Mouse (Mus musculus) heart, postnatal 14 days (tissue): Measurements from ENCODE around the gene Ehf. TPM values are rescaled to one million over a fixed set of nuclear protein-coding genes. Genes with fewer than 3 reads are reported as not detected.

Source experiments
- DNase-seq, 2 experiments: peaks; one replicate each; pipeline ENCODE4 v3.0.0; 2021 to 2022
- intact Hi-C: fragments of 180-260 bp; cut with DNase I; formaldehyde crosslinking; loops from one replicate; pipeline ENCODE4 v1.15.1; 2025
- long read RNA-seq, 2 experiments: library from polyadenylated mRNA; stranded (forward); transcript quantifications; one replicate each; pipeline ENCODE4 v2.0.0; 2021
- total RNA-seq, 2 experiments: library from RNA; stranded (reverse); gene quantifications; 2 replicates each; pipeline ENCODE4 v1.2.3; 2021

Gene Ehf
- total RNA-seq: under 1 TPM; 0.20 to 0.41 TPM
- long read RNA-seq, experiment 1: 0 reads
- long read RNA-seq, experiment 2: 0 reads

DNA sequence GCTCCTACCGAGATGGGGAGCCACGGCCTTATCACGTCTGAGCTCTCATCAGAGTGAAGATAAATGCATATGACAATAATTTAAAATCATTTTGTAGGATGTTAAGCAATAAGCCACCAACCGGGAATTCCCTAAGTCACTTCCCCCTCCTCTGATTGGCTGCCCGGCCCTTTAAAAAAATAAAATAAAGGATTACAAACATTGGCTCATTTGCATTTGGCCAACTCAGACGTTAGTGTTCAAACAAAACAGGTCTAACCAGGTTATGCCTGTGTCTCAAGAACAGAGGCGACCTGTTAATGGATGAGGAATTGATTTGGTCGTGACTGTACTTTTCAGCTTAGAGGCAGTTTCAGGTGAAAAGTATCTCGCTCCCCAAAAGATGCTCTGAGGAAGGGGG, at the start of gene Ehf:
Gene Ehf, minus strand, starts transcription at position 147 of the 400 bp plus-strand sequence.
- intact Hi-C loops: no loop called here
- no peak for DNase-seq

- peak; percentile 26 to 58 for DNase-seq
Measured at GRCm38 (mm10) chr2:103347417-103347891, 44.4 kb upstream of the Ehf start.

GRCm38 (mm10) chr2:103346751-103347289, 43.7 kb upstream of the Ehf start:
- intact Hi-C loops: loop anchor here (1.0 to 10.0 kb wide), 2 partner anchors 261 to 662 kb away; no protein-coding TSS in a partner anchor

More at GRCm38 (mm10) chr2:103347417-103347891, 44.4 kb upstream of the Ehf start:
- intact Hi-C loops: loop anchor here (1.0 to 10.0 kb wide), 2 partner anchors 261 to 663 kb away; no protein-coding TSS in a partner anchor

DNA sequence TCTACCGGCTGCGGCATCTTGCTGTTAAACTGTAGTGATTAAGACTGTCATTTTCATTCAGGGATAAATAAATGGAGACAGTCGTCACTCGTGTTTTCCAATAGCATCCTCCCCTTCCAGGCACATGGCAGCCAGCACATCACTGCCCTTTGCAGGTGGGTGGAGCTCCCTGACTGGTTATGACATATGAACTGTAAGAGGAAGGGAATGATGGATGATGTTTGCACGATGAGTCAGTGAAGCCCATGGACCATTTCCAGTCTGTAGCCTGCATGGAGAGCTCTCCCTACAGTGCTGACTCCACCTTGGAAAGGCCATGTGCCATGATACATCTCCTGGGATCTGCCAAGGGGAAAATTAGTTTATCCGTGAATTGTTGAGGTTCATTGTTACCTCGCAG, 40.5 kb upstream of the Ehf start:
- intact Hi-C loops: loop anchor here (10.0 kb wide), 1 partner anchor 659 kb away; no protein-coding TSS in a partner anchor
- peak in 1 of 2 experiments; percentile 5 for DNase-seq

More at GRCm38 (mm10) chr2:103346751-103347289, 43.7 kb upstream of the Ehf start:
- DNase-seq: no peak

GRCm38 (mm10) chr2:103342123-103342522, 39.0 kb upstream of the Ehf start:
- no peak for DNase-seq
- intact Hi-C loops: loop anchor here (10.0 kb wide), 1 partner anchor 657 kb away; no protein-coding TSS in a partner anchor

DNA sequence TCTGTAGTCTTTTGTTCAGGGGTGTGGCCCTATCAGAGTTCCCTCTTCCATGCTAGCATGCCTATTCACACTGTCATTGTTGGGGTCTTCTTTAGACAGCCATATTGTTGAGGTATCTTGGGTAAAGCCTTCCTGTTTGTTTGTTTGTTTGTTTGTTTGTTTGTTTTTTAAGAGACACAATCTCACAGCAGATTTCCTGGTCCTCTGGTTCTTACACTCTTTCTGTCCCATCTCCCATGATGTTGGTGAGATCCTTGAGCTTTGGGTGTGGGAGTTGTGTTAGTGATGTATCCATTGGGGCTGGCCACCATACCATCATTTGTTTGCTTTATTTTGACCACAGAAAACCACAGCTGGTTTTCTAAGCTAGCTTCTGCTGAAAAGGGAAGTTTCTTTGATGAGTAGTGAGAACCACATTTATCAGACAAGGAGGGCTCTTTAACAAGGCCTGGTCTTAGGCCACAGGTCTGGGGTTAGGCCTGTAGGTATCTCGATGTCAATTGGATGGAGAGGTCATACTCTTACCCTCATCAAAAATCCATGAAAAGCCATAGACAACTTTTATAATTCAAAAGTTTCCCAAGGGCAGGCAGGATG, 38.4 kb upstream of the Ehf start:
- intact Hi-C loops: loop anchor here (10.0 kb wide), 1 partner anchor 657 kb away; no protein-coding TSS in a partner anchor
- DNase-seq: no peak

DNA sequence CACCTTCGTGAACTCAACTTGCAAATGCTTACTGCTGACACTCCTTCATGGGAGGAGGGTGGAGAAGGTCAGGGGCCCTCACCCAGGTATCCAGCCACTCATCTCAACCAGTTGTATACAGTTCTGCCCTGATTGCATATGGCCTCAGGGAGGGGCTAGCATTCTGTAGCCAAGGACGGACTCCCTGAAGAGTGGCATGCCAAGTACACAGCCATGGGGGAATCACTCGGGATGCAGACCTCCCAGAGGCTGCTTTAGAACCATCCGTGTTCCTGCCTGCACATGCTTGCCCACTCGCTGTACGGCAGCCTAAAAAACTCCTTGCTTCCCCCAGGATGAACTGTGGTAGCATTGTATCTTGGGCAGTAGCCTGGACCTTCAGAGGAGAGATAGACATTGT, 35.6 kb upstream of the Ehf start:
- intact Hi-C loops: no loop called here

GRCm38 (mm10) chr2:103337370-103337769, 34.3 kb upstream of the Ehf start:
- intact Hi-C loops: no loop called here
- DNase-seq: no peak

More for the DNA sequence above, 35.6 kb upstream of the Ehf start:
- no peak for DNase-seq

DNA sequence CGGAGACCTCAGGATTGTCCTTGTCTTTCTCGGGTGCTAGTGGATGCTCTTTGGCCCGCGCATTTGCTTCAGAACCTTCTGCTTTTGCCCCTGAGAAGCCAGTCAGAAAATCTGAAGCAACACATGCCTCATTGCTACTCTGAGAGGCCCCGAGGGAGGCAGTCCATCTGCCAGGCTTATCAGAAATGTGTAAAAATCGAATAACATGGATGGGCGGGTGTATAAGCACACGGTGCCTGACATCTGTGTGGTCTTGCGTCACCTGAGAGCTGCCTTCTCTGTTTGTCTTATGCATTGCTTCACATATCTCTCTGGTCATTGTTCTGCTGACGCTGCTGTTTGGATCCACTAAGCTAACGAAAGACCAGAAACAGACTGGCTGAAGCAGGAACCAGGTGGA, 33.5 kb upstream of the Ehf start:
- no peak for DNase-seq
- intact Hi-C loops: no loop called here

- no peak for DNase-seq
- intact Hi-C loops: no loop called here
Measured at GRCm38 (mm10) chr2:103336000-103336399, 32.9 kb upstream of the Ehf start.

DNA sequence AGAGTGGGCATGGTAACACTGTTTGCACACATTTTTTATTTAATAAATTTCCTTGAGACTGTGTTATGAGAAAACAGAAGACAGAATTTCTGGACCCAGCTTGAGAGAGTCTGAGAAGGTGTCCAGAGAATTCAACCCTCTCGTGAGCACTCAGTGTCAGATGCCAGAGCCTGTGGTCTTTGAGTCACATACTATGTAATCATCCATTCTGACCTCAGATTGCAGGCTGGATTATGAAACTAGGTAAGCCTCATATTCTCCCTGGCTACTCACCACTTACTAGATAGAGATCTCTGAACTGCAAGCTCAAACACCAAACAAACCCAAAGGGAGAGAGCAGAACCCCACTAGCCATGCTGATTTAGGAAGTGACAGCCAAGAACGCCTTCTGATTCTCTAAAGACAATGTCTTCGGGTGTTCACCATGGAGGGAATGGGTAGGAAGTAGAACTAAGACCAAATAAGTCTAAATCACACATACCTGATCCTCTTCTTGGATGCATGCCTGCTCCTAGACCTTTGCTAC, 28.7 kb upstream of the Ehf start:
- no peak for DNase-seq
- intact Hi-C loops: no loop called here

DNA sequence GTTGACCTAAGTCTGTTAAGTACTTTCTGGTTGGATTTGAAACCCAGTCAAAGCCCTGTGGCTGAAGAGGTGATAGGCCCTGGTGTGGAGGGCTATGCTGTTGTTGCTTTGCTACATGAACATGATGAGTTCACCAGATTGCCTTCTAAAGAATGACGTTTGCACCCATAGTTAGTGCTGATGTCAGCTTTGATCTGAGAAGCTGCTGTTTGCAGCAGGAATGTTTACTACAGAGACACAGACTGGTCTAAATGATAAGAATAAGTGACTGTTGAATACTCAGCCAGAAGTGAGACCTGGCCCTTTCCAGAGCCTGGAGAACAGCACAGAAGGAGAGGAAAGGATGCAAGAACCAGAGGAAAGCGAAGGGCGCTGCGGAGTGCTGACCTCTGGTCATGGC, 25.7 kb upstream of the Ehf start:
- DNase-seq: no peak
- intact Hi-C loops: no loop called here

GRCm38 (mm10) chr2:103325301-103326048, 22.4 kb upstream of the Ehf start:
- intact Hi-C loops: no loop called here
- DNase-seq: no peak

GRCm38 (mm10) chr2:103324320-103324719, 21.2 kb upstream of the Ehf start:
- no peak for DNase-seq
- intact Hi-C loops: no loop called here

- intact Hi-C loops: no loop called here
- DNase-seq: no peak
Measured at GRCm38 (mm10) chr2:103322171-103322570, 19.1 kb upstream of the Ehf start.

- intact Hi-C loops: no loop called here
- no peak for DNase-seq
Measured at GRCm38 (mm10) chr2:103321638-103322037, 18.6 kb upstream of the Ehf start.

GRCm38 (mm10) chr2:103314002-103314401, 10.9 kb upstream of the Ehf start:
- intact Hi-C loops: no loop called here
- no peak for DNase-seq

DNA sequence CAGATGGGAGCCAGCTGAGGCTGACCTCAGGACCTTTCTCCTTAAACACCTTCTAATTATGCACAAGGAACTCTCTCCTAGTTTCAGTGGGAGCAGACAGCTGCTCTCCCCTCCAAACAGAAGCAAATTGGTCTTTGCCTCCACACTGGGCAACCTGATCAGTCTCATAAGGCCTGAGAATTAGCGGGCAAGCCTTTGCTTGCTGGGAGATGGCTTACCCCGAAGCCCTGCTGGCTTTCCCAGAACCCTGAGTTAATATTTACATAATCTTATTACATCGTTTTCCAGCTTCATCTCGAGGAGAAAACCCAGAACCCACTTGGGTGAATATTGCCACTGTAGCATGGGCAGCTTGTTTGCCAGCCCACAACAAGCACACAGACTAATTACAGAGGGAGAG, 9.6 kb upstream of the Ehf start:
- no peak for DNase-seq
- intact Hi-C loops: no loop called here

- DNase-seq: no peak
- intact Hi-C loops: no loop called here
Measured at GRCm38 (mm10) chr2:103310663-103311062, 7.6 kb upstream of the Ehf start.

DNA sequence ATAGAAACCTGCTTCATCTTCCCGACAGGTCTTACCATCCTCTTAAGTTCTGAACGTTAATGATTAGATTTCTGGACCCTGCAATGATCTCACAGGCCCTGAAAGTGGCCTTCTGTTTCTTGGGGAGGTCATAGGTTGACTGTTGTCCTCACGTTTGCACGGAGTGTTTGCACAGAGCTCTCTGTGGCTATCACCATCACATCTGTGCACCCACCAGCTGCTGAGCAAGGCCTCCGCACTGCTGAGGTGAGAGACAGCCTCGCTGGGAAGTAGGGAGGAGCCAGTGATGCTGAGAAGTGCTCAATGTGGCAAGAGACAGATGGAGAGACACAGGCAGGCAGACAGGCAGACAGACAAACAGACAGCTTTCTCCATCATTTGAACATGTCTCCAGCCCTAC, 3.6 kb upstream of the Ehf start:
- DNase-seq: no peak
- intact Hi-C loops: no loop called here

- intact Hi-C loops: no loop called here
- DNase-seq: no peak
Measured at GRCm38 (mm10) chr2:103302669-103303068, 409 bp downstream of the Ehf start.
